Mouse (Mus musculus) hindbrain, embryonic 14.5 days (tissue): ENCODE measurements around the gene Gm9936. TPM values are rescaled to one million over a fixed set of nuclear protein-coding genes. Genes with fewer than 3 reads are reported as not detected.

Experiments
- ATAC-seq: fragments of 200-750 bp; cut with Nextera tagmentation; 2 replicates; pipeline ENCODE4 v1.8.0; 2017; ENCODE audit warnings: moderate number of reproducible peaks, mild to moderate bottlenecking, moderate TSS enrichment, moderate library complexity; ENCODE audit not compliant: low FRiP score
- DNase-seq: peaks from one replicate; pipeline ENCODE4 v3.0.0-alpha.2; 2015; ENCODE audit warnings: low spot score
- H3K27ac ChIP-seq: fragments of 300-500 bp; sonication (generic); 2 replicates; pipeline ENCODE4 v1.5.1; 2014; ENCODE audit warnings: mild to moderate bottlenecking, moderate library complexity
- H3K27me3 ChIP-seq: fragments of 300-500 bp; sonication (generic); 2 replicates; pipeline ENCODE4 v1.6.1; 2014; ENCODE audit warnings: mild to moderate bottlenecking, low read length, mixed read lengths; ENCODE audit not compliant: control insufficient read depth, insufficient read depth
- H3K36me3 ChIP-seq: fragments of 300-500 bp; sonication (generic); replicated peaks from 2 replicates; pipeline ENCODE4 v1.6.1; 2014; ENCODE audit not compliant: control insufficient read depth, insufficient read depth
- H3K4me1 ChIP-seq: fragments of 300-500 bp; sonication (generic); replicated peaks from 2 replicates; pipeline ENCODE4 v1.6.1; 2014; ENCODE audit warnings: antibody characterized with exemption, low read length, mixed read lengths; ENCODE audit not compliant: control insufficient read depth, insufficient read depth
- H3K4me2 ChIP-seq: fragments of 300-500 bp; sonication (generic); replicated peaks from 2 replicates; pipeline ENCODE4 v1.6.1; 2014; ENCODE audit warnings: mild to moderate bottlenecking, moderate library complexity
- H3K4me3 ChIP-seq: fragments of 300-500 bp; sonication (generic); replicated peaks from 2 replicates; pipeline ENCODE4 v1.5.1; 2014; ENCODE audit warnings: mild to moderate bottlenecking, low read length
- H3K9ac ChIP-seq: fragments of 300-500 bp; sonication (generic); 2 replicates; pipeline ENCODE4 v1.6.1; 2014
- H3K9me3 ChIP-seq: fragments of 300-500 bp; sonication (generic); 2 replicates; pipeline ENCODE4 v1.6.1; 2016; ENCODE audit warnings: low read length; ENCODE audit not compliant: control insufficient read depth
- WGBS: fragments of 180-500 bp; shearing (Covaris S2); extraction: QIAGEN DNeasy Blood & Tissue Kit; methylation state at CpG from one replicate; pipeline ENCODE4 v1.1.7; 2014; 5-methylcytosine and 5-hydroxymethylcytosine counted together
- polyA plus RNA-seq: library from polyadenylated mRNA; unstranded; fragments of >200 nt; fragmentation: Nextera tagmentation; extraction: Ambion mirVana; gene quantifications from 2 replicates; pipeline ENCODE4 v1.2.1, GENCODE M21; 2014

Gene Gm9936
- 2.6 and 3.0 TPM in 2 replicates for polyA plus RNA-seq

DNA sequence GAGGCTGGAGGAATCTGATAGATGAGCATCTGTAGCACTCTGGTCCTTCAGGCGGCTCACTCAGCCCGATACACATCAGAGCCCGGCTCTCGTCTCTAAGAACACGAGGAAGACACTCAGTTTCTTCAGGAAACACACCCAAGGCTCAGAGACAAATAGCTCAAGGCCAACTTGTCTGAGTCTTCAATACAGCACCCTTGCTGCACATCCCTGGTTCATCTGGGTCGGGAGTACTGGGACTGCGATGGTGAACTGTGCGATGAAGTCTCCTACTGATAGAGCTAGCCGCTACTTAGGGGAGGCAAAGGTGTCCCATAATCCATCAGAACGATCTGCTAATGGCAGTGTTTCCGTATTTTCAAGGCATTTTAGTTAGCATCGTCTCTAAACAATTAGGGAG is at the start of gene Gm9936:
Gm9936 (minus strand) TSS at position 101 of the 400 bp plus-strand sequence.
- Histone ChIP-seq H3K27me3 (no peaks in the 10 kb centered on the region), H3K9me3 (no peaks in the 10 kb centered on the region), H3K4me2 (peak within 1 kb of the TSS; percentile 58), H3K9ac (peak within 1 kb of the TSS; percentile 56), H3K36me3 (no peaks in the 10 kb centered on the region), H3K4me1 (no peaks in the 10 kb centered on the region), H3K27ac (0 out of 2 replicates have a peak within 1 kb of the TSS, but pooled peaks have one; percentile 26), H3K4me3 (peak within 1 kb of the TSS; percentile 23)
- WGBS = 83% methylated on average over 12 of the region's 12 CpGs
- DNase-seq (no peak), ATAC-seq (no peak)

DNA sequence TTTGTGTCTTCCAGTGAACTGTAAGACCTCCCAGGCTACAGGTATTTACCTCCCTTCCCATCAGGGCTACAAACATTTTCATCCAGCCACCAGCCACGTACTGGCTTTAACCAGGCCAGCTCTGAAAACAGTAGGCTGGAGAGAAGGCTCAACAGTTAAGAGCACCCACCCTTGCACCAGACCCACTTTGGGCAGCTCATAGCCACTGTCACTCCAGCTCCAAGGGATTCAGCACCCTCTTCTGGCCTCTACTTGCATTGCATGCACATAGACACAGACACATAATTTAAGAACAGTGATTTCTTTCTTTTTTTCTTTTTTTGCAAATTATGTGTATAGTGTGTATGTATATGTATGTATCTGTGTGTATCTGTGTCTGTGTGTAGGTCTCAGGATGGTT is 43.9 kb upstream of the Gm9936 start:
- 46% methylated on average over 1 of the region's 1 CpGs for WGBS
- H3K27ac ChIP-seq = no peak overlapping the region
- no peaks in the 10 kb centered on the region for H3K9me3 ChIP-seq
- no peak overlapping the region for H3K9ac ChIP-seq
- DNase-seq (no peak), ATAC-seq (no peak)
- H3K36me3 ChIP-seq = no peaks in the 10 kb centered on the region
- H3K4me3 ChIP-seq = no peak overlapping the region
- H3K27me3 ChIP-seq = no peaks in the 10 kb centered on the region
- no peaks in the 10 kb centered on the region for H3K4me1 ChIP-seq
- no peak overlapping the region for H3K4me2 ChIP-seq

DNA sequence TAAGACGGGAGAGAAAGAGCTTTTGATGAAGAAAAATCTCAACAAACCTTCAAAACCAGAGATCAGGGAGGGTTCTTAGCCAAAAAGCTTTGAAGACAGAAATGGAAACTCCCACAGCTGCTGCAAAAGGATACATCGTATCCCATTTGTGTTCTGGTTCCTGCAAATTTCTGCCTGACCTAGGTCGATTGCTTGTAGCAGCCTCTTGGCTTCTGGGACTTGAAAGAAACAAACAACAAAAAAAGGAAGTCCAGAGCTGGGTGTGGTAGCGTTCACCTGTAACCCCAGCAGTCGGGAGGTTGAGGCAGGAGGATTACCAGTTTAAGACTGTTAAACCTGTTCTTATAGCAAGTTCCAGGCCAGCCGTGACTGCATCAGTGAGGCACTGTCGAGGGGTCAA is 40.4 kb upstream of the Gm9936 start:
- 84% methylated on average over 7 of the region's 7 CpGs for WGBS
- Histone ChIP-seq H3K4me1 (no peaks in the 10 kb centered on the region), H3K9ac (no peak overlapping the region), H3K27me3 (no peaks in the 10 kb centered on the region), H3K4me3 (no peak overlapping the region), H3K27ac (no peak overlapping the region), H3K9me3 (no peaks in the 10 kb centered on the region), H3K4me2 (no peak overlapping the region), H3K36me3 (no peaks in the 10 kb centered on the region)
- ATAC-seq (no peak), DNase-seq (no peak)

DNA sequence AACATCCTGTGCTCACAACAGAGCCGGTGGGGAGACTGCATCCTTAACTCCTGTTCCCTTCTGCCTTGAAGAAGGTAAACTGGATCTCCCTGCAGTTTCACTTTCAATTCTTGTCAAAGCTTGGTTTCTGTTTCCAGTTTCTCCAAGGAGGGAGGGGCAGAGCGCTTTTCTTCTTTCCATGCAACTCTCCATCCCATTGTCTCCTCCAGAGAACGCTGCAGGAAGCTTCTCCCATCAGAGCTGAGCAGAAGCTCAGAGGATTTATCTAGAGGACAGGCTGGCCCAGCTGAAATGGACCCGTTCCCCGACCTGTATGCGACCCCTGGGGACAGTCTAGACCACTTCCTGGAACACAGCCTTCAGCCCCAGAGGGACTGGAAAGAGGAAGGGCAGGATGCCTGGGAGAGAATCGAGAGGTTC is 38.9 kb upstream of the Gm9936 start:
- Histone ChIP-seq H3K9me3 (no peaks in the 10 kb centered on the region), H3K4me3 (no peak overlapping the region), H3K4me2 (0 out of 2 replicates have a peak overlapping the region, but pooled peaks have one; percentile 21), H3K4me1 (no peaks in the 10 kb centered on the region), H3K27ac (no peak overlapping the region), H3K9ac (no peak overlapping the region), H3K36me3 (no peaks in the 10 kb centered on the region), H3K27me3 (no peaks in the 10 kb centered on the region)
- ATAC-seq (no peak), DNase-seq (no peak)
- 9% methylated on average over 7 of the region's 7 CpGs for WGBS

DNA sequence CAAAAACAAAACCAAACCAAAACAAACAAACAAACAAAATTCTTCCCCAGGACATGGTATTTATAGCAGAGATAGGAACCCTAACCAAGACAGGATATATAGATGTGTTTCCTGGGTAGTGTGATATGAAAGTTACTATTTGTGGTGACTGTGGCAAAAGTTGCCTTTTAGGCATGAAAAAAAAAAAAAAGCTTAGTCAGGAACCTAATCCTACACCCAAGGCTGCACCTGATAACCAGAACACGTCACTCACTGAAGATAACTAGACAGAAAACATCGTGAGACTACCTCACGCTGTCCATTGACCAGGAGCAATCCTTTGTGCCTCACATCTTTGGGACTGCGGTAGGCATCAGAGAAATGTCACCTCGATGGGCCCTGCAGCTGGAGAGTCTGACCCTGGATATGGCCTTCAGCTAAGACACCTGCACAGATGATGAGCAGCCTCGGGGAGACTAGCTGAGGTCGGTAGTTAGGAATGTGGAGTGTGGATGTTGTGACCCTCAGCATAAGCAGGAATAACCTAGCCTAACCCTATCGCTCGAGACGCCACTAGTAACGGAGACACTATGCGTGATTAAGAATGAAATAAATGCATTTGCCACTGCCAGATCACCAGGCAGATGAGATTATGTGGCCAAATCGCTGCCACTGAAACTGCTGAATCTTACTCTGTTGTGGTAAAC is 38.3 kb upstream of the Gm9936 start, which contains the start of gene Oasl2:
Oasl2 (plus strand) TSS at position 249 of the 686 bp plus-strand sequence.
- Histone ChIP-seq H3K4me3 (no peak within 1 kb of the TSS), H3K9ac (no peak within 1 kb of the TSS), H3K9me3 (no peaks in the 10 kb centered on the region), H3K27ac (no peak within 1 kb of the TSS), H3K36me3 (no peaks in the 10 kb centered on the region), H3K27me3 (no peaks in the 10 kb centered on the region), H3K4me2 (0 out of 2 replicates have a peak within 1 kb of the TSS, but pooled peaks have one; percentile 21), H3K4me1 (no peaks in the 10 kb centered on the region)
- ATAC-seq (no peak), DNase-seq (no peak)
- 69% methylated on average over 13 of the region's 13 CpGs for WGBS

DNA sequence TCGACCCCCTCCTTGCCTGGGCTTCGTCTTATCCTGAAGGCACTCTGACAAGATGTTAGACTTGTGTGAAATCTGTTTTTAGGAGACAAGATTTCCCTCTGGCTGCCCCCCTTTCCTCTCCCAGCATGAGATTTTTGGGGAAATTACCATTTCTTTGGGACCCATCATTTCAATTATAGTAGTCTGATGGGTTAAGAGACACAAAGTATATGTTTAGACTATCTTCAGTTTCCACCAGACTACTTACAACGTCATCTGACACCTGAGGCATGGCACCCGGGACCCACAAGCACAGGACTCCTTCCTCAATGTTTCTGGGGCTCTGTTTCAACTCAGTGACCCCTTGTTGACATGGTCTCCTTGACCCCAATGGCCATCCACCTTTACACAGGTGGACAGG is 37.1 kb upstream of the Gm9936 start:
- no peak overlapping the region for H3K27ac ChIP-seq
- WGBS = 93% methylated on average over 4 of the region's 4 CpGs
- no peaks in the 10 kb centered on the region for H3K27me3 ChIP-seq
- ATAC-seq (no peak), DNase-seq (no peak)
- no peak overlapping the region for H3K9ac ChIP-seq
- H3K4me2 ChIP-seq = no peak overlapping the region
- H3K9me3 ChIP-seq = no peaks in the 10 kb centered on the region
- H3K36me3 ChIP-seq = no peaks in the 10 kb centered on the region
- H3K4me3 ChIP-seq = no peak overlapping the region
- no peaks in the 10 kb centered on the region for H3K4me1 ChIP-seq

DNA sequence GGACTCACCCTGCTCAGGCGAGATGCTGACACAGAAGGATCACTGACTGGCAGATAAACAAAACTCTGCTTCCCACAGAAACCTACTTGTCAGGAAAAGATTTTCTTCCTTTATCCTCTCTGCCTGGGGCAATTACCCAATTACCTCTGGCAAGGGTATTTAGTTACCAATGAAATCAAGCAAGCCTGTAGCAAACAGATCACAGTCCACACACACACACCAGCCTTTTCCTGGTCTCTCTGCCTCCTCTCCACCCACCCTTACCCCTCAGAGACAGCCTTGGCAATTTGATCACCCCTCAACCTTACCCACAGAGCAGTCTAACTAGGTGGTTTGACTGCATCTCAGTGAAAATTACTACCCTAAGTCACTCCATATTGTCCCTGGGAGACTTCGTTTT is 30.5 kb upstream of the Gm9936 start:
- no peaks in the 10 kb centered on the region for H3K9me3 ChIP-seq
- no peak overlapping the region for H3K27ac ChIP-seq
- no peaks in the 10 kb centered on the region for H3K27me3 ChIP-seq
- no peak overlapping the region for H3K4me2 ChIP-seq
- no peak for DNase-seq
- 91% methylated on average over 2 of the region's 2 CpGs for WGBS
- no peak overlapping the region for H3K9ac ChIP-seq
- H3K4me1 ChIP-seq = no peaks in the 10 kb centered on the region
- no peak overlapping the region for H3K4me3 ChIP-seq
- no peak for ATAC-seq
- no peaks in the 10 kb centered on the region for H3K36me3 ChIP-seq

DNA sequence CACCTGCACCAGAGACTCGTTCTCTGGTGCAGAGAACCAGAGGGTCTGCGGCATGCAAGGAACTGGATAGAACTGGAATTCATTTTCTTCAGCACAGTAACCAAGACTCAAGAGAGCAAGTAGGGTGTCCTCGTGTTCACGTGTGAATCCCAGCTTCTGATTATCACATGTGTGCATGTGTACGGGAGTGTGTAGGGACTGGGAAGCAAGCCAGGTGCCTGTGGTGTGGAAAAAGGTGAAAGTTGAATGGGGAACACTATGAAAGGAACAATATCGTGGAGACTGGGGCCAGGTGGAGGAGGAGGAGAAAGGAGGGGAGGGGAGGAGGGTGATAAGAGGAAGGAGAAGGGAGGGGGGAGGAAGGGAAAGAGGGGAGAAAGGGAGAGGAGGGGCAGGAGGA is 28.3 kb upstream of the Gm9936 start:
- H3K36me3 ChIP-seq = no peaks in the 10 kb centered on the region
- no peaks in the 10 kb centered on the region for H3K27me3 ChIP-seq
- no peak for ATAC-seq
- H3K27ac ChIP-seq = no peak overlapping the region
- 89% methylated on average over 6 of the region's 6 CpGs for WGBS
- no peak overlapping the region for H3K4me2 ChIP-seq
- no peaks in the 10 kb centered on the region for H3K9me3 ChIP-seq
- no peak overlapping the region for H3K4me3 ChIP-seq
- H3K4me1 ChIP-seq = no peaks in the 10 kb centered on the region
- no peak for DNase-seq
- H3K9ac ChIP-seq = no peak overlapping the region

DNA sequence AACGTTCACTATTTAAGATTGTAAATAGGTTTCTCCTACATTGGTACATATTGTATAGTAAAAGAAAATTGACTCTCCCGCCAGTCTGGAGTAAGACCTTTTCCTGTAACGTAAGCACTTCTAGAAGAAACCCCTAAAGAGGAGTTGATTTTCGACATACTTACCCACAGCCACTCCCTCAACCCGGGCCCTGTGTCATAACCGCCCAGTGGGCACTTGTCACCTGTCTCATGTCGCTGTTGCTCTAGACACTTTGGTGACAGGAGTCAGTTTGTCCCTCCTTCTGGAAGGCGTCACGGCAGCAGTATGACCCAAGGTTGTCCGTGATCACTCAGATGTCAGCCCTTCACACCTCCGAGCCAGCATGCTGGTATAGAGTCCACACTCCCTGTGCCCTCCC is 24.5 kb upstream of the Gm9936 start:
- H3K27ac ChIP-seq = no peak overlapping the region
- DNase-seq (no peak), ATAC-seq (no peak)
- H3K4me3 ChIP-seq = no peak overlapping the region
- H3K36me3 ChIP-seq = no peaks in the 10 kb centered on the region
- H3K4me2 ChIP-seq = no peak overlapping the region
- H3K27me3 ChIP-seq = no peaks in the 10 kb centered on the region
- H3K4me1 ChIP-seq = no peaks in the 10 kb centered on the region
- no peak overlapping the region for H3K9ac ChIP-seq
- WGBS = 94% methylated on average over 11 of the region's 11 CpGs
- H3K9me3 ChIP-seq = no peaks in the 10 kb centered on the region
